Mouse (Mus musculus): ENCODE results near the gene Fuom. TPM values are rescaled to one million over a fixed set of nuclear protein-coding genes. Genes with fewer than 3 reads are reported as not detected.

Fuom gene
- polyA plus RNA-seq, 1 experiment: 0.23 TPM

- no peak for TF ChIP-seq GATA1 (IDR thresholded peaks at IDR 0.05; ENCODE audit: low read length)
Measured at GRCm38 (mm10) chr7:140116329-140117054, 14.3 kb upstream of the Fuom start, which contains the start of gene Echs1. Echs1 (minus strand) TSS chr7:140116476.

DNA sequence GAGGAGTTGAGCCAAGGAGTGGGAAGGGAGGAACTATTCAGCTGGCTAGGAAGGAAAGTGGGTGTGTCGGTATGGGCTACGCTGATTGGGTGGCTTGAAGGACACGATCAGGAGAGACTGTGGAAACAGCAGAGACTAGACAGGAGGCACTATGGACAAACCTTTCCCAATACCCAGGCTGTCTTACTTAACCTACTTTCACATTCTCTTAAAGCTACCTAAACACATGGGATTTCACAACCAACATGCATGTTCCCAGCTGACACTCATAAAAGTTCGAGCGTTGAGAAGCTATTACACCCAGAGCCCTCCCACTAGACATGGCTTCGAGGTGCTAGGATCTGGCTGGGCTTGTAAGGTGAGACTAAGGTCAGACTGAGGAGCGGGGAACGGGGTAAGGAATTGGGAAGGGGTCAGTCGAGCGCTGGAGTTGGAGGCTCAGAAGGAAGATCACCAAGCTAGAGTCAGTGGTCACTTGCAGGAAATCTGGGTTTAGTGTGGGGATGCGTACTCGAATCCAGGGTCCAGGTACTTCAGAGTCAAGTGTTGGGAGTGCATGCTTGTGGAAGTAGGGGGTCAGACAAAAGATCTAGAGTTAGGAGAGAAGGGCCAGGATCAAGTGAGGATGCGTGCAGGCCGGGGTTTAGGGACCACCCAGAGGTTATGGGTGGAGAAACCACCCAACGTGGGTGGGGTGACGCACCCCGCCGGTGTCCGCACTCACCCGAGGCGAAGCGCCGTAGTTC is 13.5 kb upstream of the Fuom start, which contains the start of gene Paox:
Paox (plus strand) TSS at position 217 of the 746 bp plus-strand sequence.
- TF ChIP-seq GATA1 (IDR thresholded peaks at IDR 0.05; ENCODE audit: low read length): no peak

- no peak for TF ChIP-seq GATA1 (IDR thresholded peaks at IDR 0.05; ENCODE audit: low read length)
Measured at GRCm38 (mm10) chr7:140111943-140112342, 9.7 kb upstream of the Fuom start.

DNA sequence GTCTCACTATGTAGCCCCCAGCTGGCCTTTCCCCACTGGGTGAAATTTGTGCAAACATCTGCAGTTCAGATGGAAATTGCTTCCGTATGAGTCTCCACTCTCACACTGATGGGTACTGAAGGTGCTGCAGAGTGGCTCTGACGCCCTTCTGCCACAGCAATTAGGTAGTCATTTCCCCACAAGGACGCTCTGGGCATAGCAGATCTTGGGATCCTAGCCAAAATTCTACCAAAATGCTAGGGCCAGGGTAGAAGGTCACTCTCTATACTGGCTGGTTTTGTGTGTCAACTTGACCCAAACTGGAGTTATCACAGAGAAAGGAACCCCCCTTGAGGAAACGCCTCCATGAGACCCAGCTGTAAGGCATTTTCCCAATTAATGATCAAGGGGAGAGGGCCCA is 1.8 kb upstream of the Fuom start:
- no peak for TF ChIP-seq GATA1 (IDR thresholded peaks at IDR 0.05; ENCODE audit: low read length)

GRCm38 (mm10) chr7:140101498-140101897 is 743 bp downstream of the Fuom start:
- no peak for TF ChIP-seq GATA1 (IDR thresholded peaks at IDR 0.05; ENCODE audit: low read length)

DNA sequence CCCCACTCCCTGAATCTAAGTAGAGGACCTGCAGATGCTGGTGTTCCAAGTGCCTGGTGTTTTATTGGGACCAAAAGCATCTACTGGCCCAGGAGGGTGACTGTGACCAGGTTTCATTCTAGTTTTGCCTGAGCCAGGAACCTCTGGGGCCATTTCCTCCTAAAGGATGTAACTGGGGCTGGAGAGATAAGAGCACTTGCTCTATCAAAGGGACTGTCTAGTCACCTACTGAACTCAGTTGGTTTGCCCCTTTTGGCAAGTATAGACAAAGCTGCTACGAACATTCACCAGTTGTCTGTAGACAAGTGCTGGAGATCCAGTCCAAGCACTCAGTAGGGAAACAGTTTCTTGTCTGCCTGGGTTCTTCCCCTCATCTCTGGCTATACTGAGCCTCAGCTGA is 3.8 kb downstream of the Fuom start:
- no peak for TF ChIP-seq GATA1 (IDR thresholded peaks at IDR 0.05; ENCODE audit: low read length)

- TF ChIP-seq GATA1 (IDR thresholded peaks at IDR 0.05; ENCODE audit: low read length): no peak
Measured at GRCm38 (mm10) chr7:140096055-140096454, 6.2 kb downstream of the Fuom start.

DNA sequence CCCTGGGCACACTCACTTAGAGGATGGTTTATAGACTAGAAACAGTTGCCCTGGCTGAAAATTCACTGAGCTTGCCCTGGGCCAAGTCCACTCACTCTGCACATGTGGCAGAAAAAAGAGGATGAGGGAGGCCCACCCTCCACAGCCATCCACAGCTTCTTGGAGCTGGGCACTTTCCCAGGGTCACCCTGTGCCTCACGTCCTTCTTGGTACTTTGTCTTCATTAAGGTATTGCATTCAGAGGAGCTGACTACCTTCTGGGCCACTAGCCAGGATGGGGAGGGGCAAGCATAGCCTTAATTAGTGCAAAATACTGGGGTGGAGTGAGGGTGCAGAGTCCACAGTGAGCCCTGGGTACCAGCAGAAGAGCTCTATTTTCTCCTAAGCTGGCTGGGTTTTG is 6.7 kb downstream of the Fuom start:
- TF ChIP-seq GATA1 (IDR thresholded peaks at IDR 0.05; ENCODE audit: low read length): no peak

- TF ChIP-seq GATA1 (IDR thresholded peaks at IDR 0.05; ENCODE audit: low read length): no peak
Measured at GRCm38 (mm10) chr7:140094954-140095353, 7.3 kb downstream of the Fuom start.

- TF ChIP-seq GATA1 (IDR thresholded peaks at IDR 0.05; ENCODE audit: low read length): no peak
Measured at GRCm38 (mm10) chr7:140092924-140093528, 9.2 kb downstream of the Fuom start, which contains the start of gene Prap1. Prap1 (plus strand) TSS chr7:140093395.

GRCm38 (mm10) chr7:140090601-140091000 is 11.6 kb downstream of the Fuom start:
- TF ChIP-seq GATA1 (IDR thresholded peaks at IDR 0.05; ENCODE audit: low read length): no peak

GRCm38 (mm10) chr7:140082242-140082678 is 20.0 kb downstream of the Fuom start, which contains the start of gene Caly:
Caly (minus strand) TSS chr7:140082548.
- TF ChIP-seq GATA1 (IDR thresholded peaks at IDR 0.05; ENCODE audit: low read length): no peak

GRCm38 (mm10) chr7:140081408-140082241 is 20.6 kb downstream of the Fuom start:
- TF ChIP-seq GATA1 (IDR thresholded peaks at IDR 0.05; ENCODE audit: low read length): no peak

GRCm38 (mm10) chr7:140080503-140081156 is 21.6 kb downstream of the Fuom start:
- TF ChIP-seq GATA1 (IDR thresholded peaks at IDR 0.05; ENCODE audit: low read length): no peak

GRCm38 (mm10) chr7:140078711-140079110 is 23.5 kb downstream of the Fuom start:
- TF ChIP-seq GATA1 (IDR thresholded peaks at IDR 0.05; ENCODE audit: low read length): no peak
